Mouse (Mus musculus) forebrain, embryonic 13.5 days (tissue): Measurements from ENCODE around the gene Gm17349. TPM values are rescaled to one million over a fixed set of nuclear protein-coding genes. Genes with fewer than 3 reads are reported as not detected.

Source experiments
- ATAC-seq: fragments of 200-750 bp; cut with Nextera tagmentation; 2 replicates; pipeline ENCODE4 v1.8.0; 2017
- H3K27ac ChIP-seq: fragments of 300-500 bp; sonication (generic); 2 replicates; pipeline ENCODE4 v1.5.1; 2015; ENCODE audit warnings: inconsistent platforms, mild to moderate bottlenecking, moderate library complexity
- H3K27me3 ChIP-seq: fragments of 300-500 bp; sonication (generic); 2 replicates; pipeline ENCODE4 v1.6.1; 2015; ENCODE audit warnings: mild to moderate bottlenecking, inconsistent platforms
- H3K36me3 ChIP-seq: fragments of 300-500 bp; sonication (generic); 2 replicates; pipeline ENCODE4 v1.6.1; 2015; ENCODE audit warnings: mild to moderate bottlenecking, inconsistent platforms; ENCODE audit not compliant: poor library complexity, severe bottlenecking
- H3K4me1 ChIP-seq: fragments of 300-500 bp; sonication (generic); 2 replicates; pipeline ENCODE4 v1.6.1; 2015; ENCODE audit warnings: inconsistent platforms
- H3K4me2 ChIP-seq: fragments of 300-500 bp; sonication (generic); 2 replicates; pipeline ENCODE4 v1.6.1; 2015; ENCODE audit warnings: inconsistent platforms, mild to moderate bottlenecking, moderate library complexity
- H3K4me3 ChIP-seq: fragments of 300-500 bp; sonication (generic); 2 replicates; pipeline ENCODE4 v1.5.1; 2015; ENCODE audit warnings: mild to moderate bottlenecking, inconsistent platforms
- H3K9ac ChIP-seq: fragments of 300-500 bp; sonication (generic); 2 replicates; pipeline ENCODE4 v1.6.1; 2015; ENCODE audit warnings: mild to moderate bottlenecking, inconsistent platforms
- H3K9me3 ChIP-seq: fragments of 300-500 bp; sonication (generic); replicated peaks from 2 replicates; pipeline ENCODE4 v1.6.1; 2016; ENCODE audit warnings: inconsistent platforms
- WGBS: fragments of 180-500 bp; shearing (Covaris S2); methylation state at CpG from one replicate; pipeline ENCODE4 v1.1.7; 2015; 5-methylcytosine and 5-hydroxymethylcytosine counted together
- polyA plus RNA-seq: library from polyadenylated mRNA; unstranded; fragments of >200 nt; fragmentation: Nextera tagmentation; extraction: Ambion mirVana; gene quantifications from 2 replicates; pipeline ENCODE4 v1.2.1, GENCODE M21; 2015

Gene Gm17349
- polyA plus RNA-seq, 1 experiment from 2014 or later, result not detected

GRCm38 (mm10) chr15:99715982-99716746 is 10.9 kb upstream of the Gm17349 start:
- Histone ChIP-seq H3K27me3 (no peaks in the 10 kb centered on the region), H3K36me3 (peaks cover 65% of the 10 kb centered on the region), H3K4me2 (no peak overlapping the region), H3K4me1 (peaks cover 24% of the 10 kb centered on the region), H3K27ac (peak overlapping the region; percentile 84), H3K4me3 (no peak overlapping the region), H3K9ac (peak overlapping the region; percentile 3; the same call in 1 of the 2 replicates), H3K9me3 (no peaks in the 10 kb centered on the region)
- 81% methylated on average over 11 of the region's 11 CpGs for WGBS
- ATAC-seq, result peak; percentile 13; the same call in 1 of the 2 replicates

DNA sequence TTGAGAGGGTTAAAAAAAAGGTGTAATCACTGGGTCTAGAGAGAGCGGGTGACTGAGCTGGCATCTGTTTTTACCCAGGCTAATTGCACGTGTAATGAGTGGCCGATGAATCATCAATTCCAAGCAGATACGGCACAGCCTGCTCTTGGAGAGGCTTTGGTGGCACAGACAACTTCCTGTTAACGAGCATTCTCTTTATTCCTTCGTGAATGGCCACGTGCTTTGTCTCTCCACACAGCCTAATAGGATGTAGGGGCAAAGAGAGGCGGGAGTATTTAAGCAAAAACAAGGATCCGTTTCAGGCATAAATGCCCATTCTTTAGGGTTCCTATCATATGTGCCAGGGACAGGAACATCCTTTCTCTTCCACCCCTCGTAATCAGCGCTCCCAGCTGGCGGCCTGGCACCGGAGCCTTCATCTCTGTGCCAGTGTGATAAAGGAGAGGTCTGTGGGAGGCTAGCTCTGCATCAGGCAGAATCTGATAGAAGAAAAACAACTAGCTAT is 10.1 kb upstream of the Gm17349 start:
- H3K27me3 ChIP-seq, result no peaks in the 10 kb centered on the region
- H3K9me3 ChIP-seq, result no peaks in the 10 kb centered on the region
- H3K4me1 ChIP-seq, result peaks cover 24% of the 10 kb centered on the region
- H3K4me3 ChIP-seq, result no peak overlapping the region
- peak overlapping the region; percentile 84 for H3K27ac ChIP-seq
- 34% methylated on average over 13 of the region's 13 CpGs for WGBS
- H3K4me2 ChIP-seq, result no peak overlapping the region
- peak; percentile 48 for ATAC-seq
- peaks cover 66% of the 10 kb centered on the region for H3K36me3 ChIP-seq
- H3K9ac ChIP-seq, result 0 out of 2 replicates have a peak overlapping the region, but pooled peaks have one; percentile 3

GRCm38 (mm10) chr15:99714858-99715257 is 9.6 kb upstream of the Gm17349 start:
- Histone ChIP-seq H3K9ac (no peak overlapping the region), H3K4me1 (peaks cover 24% of the 10 kb centered on the region), H3K27me3 (no peaks in the 10 kb centered on the region), H3K27ac (peak overlapping the region; percentile 84), H3K4me2 (no peak overlapping the region), H3K4me3 (no peak overlapping the region), H3K36me3 (peaks cover 69% of the 10 kb centered on the region), H3K9me3 (no peaks in the 10 kb centered on the region)
- peak; percentile 54 for ATAC-seq
- 56% methylated on average over 7 of the region's 7 CpGs for WGBS

GRCm38 (mm10) chr15:99714206-99714605 is 8.9 kb upstream of the Gm17349 start:
- Histone ChIP-seq H3K9me3 (no peaks in the 10 kb centered on the region), H3K27ac (peak overlapping the region; percentile 84), H3K4me1 (peaks cover 24% of the 10 kb centered on the region), H3K27me3 (no peaks in the 10 kb centered on the region), H3K4me3 (no peak overlapping the region), H3K36me3 (peaks cover 75% of the 10 kb centered on the region), H3K9ac (no peak overlapping the region), H3K4me2 (no peak overlapping the region)
- 80% methylated on average over 4 of the region's 4 CpGs for WGBS
- ATAC-seq, result no peak

DNA sequence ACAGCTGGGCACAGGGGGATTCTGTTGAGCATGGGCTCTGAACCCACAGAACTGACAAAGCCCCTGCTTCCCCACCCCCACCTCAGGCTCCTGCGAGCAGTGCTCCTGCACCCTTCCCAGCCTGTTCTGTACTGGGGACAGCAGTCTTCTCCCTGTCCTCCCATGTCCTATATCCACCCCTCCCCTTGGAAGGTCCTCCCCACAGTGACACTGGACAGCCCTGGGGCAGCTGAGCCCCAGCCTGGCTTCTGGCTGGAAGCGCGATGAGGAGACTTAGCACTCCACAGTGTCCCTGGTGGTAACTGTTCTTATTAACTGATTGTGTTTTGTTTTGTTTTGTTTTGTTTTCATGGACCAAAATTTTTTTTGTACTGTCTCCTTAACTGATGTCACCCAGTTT is 8.3 kb upstream of the Gm17349 start:
- no peak overlapping the region for H3K4me2 ChIP-seq
- WGBS, result 76% methylated on average over 3 of the region's 3 CpGs
- H3K4me1 ChIP-seq, result peaks cover 24% of the 10 kb centered on the region
- peaks cover 76% of the 10 kb centered on the region for H3K36me3 ChIP-seq
- H3K27ac ChIP-seq, result peak overlapping the region; percentile 84
- no peak overlapping the region for H3K9ac ChIP-seq
- H3K4me3 ChIP-seq, result no peak overlapping the region
- no peak for ATAC-seq
- no peaks in the 10 kb centered on the region for H3K9me3 ChIP-seq
- H3K27me3 ChIP-seq, result no peaks in the 10 kb centered on the region

- Histone ChIP-seq H3K4me2 (no peak overlapping the region), H3K27ac (peak overlapping the region; percentile 84), H3K4me3 (no peak overlapping the region), H3K9me3 (no peaks in the 10 kb centered on the region), H3K36me3 (peaks cover 78% of the 10 kb centered on the region), H3K9ac (no peak overlapping the region; the same call in 1 of the 2 replicates), H3K4me1 (peaks cover 24% of the 10 kb centered on the region), H3K27me3 (no peaks in the 10 kb centered on the region)
- 69% methylated on average over 13 of the region's 13 CpGs for WGBS
- no peak for ATAC-seq
Observed at GRCm38 (mm10) chr15:99712666-99713559, 7.6 kb upstream of the Gm17349 start.

DNA sequence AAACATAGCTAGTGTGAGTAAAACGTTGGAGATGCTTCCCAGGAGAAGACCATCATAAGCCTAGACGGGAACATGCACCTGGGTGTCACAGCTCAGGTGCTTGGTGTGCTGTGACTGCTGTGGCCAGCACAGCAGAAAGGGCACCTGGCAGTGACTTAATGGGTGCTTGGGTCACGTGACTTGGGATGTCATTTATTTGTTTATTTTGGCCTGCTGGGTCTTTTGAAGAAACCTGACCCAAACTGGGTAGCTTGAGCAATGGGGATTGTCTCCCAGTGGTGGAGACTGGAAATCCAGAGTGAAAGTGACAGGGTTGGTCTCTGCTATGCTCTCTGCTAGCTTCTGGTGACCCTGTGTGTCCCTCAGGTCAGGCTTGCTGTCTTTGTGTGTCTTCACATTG is 6.2 kb upstream of the Gm17349 start:
- Histone ChIP-seq H3K27ac (no peak overlapping the region), H3K9me3 (no peaks in the 10 kb centered on the region), H3K4me3 (no peak overlapping the region), H3K27me3 (no peaks in the 10 kb centered on the region), H3K36me3 (peaks cover 86% of the 10 kb centered on the region), H3K4me1 (peaks cover 17% of the 10 kb centered on the region), H3K9ac (no peak overlapping the region), H3K4me2 (no peak overlapping the region)
- WGBS, result 74% methylated on average over 3 of the region's 3 CpGs
- no peak for ATAC-seq

GRCm38 (mm10) chr15:99710221-99711190 is 5.2 kb upstream of the Gm17349 start:
- ATAC-seq, result no peak
- Histone ChIP-seq H3K27me3 (no peaks in the 10 kb centered on the region), H3K9ac (no peak overlapping the region), H3K4me2 (no peak overlapping the region), H3K27ac (no peak overlapping the region), H3K9me3 (no peaks in the 10 kb centered on the region), H3K4me3 (no peak overlapping the region), H3K4me1 (peaks cover 7% of the 10 kb centered on the region), H3K36me3 (peaks cover 95% of the 10 kb centered on the region)
- WGBS, result 90% methylated on average over 10 of the region's 10 CpGs

- Histone ChIP-seq H3K27me3 (no peaks in the 10 kb centered on the region), H3K36me3 (peaks cover 93% of the 10 kb centered on the region), H3K27ac (no peak overlapping the region), H3K9me3 (no peaks in the 10 kb centered on the region), H3K9ac (no peak overlapping the region), H3K4me3 (no peak overlapping the region), H3K4me2 (no peak overlapping the region), H3K4me1 (peaks cover 19% of the 10 kb centered on the region)
- no peak for ATAC-seq
- WGBS, result 93% methylated on average over 13 of the region's 13 CpGs
Observed at GRCm38 (mm10) chr15:99708176-99708575, 2.9 kb upstream of the Gm17349 start.

GRCm38 (mm10) chr15:99704881-99705280 is 409 bp downstream of the Gm17349 start:
- Histone ChIP-seq H3K27me3 (no peaks in the 10 kb centered on the region), H3K36me3 (peaks cover 61% of the 10 kb centered on the region), H3K4me3 (peak overlapping the region; percentile 84), H3K9ac (peak overlapping the region; percentile 97), H3K4me2 (peak overlapping the region; percentile 93), H3K9me3 (no peaks in the 10 kb centered on the region), H3K27ac (peak overlapping the region; percentile 96), H3K4me1 (peaks cover 25% of the 10 kb centered on the region)
- 35% methylated on average over 7 of the region's 7 CpGs for WGBS
- ATAC-seq, result no peak

DNA sequence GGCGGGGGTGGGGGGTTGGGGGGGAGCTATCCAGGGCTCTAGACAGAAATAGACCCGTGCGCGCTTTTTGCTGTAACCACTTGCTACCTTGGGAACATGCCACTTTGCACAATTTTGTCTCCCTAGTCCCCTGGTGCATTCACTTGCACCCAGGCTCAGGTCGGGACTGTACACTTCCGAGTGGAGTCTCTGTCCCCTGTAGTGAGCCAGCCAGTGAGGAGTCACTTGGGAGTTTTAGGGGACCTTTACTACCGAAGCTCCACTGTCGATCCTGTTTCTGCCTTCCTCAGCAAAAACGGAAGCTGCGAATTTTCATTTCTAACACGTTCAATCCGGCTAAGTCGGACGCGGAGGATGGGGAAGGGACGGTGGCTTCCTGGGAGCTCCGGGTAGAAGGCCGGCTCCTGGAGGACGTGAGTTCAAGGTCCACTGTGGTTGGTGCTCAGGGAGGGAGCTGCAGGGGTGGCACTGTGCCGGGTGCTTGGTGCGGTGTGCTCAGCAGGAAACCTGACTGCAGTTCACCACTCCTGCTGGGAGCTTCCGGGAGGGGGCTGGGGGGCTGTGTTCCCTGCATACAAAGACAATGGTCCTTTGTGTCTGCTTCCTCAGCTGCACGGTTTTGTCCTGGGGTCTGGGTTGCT is 1.1 kb downstream of the Gm17349 start:
- H3K4me1 ChIP-seq, result peaks cover 25% of the 10 kb centered on the region
- no peaks in the 10 kb centered on the region for H3K9me3 ChIP-seq
- no peaks in the 10 kb centered on the region for H3K27me3 ChIP-seq
- no peak for ATAC-seq
- peak overlapping the region; percentile 93 for H3K4me2 ChIP-seq
- H3K4me3 ChIP-seq, result peak overlapping the region; percentile 84
- peak overlapping the region; percentile 97 for H3K9ac ChIP-seq
- peak overlapping the region; percentile 96 for H3K27ac ChIP-seq
- WGBS, result 30% methylated on average over 23 of the region's 23 CpGs
- peaks cover 53% of the 10 kb centered on the region for H3K36me3 ChIP-seq
